Mouse (Mus musculus) stomach, embryonic 14.5 days (tissue): ENCODE results near the gene Mllt1. TPM values are rescaled to one million over a fixed set of nuclear protein-coding genes. Genes with fewer than 3 reads are reported as not detected.

Source experiments
- ATAC-seq: fragments of 200-750 bp; cut with Nextera tagmentation; 2 replicates; pipeline ENCODE4 v1.8.0; 2017; ENCODE audit warnings: low read depth, moderate TSS enrichment; ENCODE audit not compliant: insufficient number of reproducible peaks, insufficient read depth, low FRiP score
- H3K27ac ChIP-seq: fragments of 300-500 bp; sonication (generic); 2 replicates; pipeline ENCODE4 v1.5.1; 2014; ENCODE audit warnings: mild to moderate bottlenecking, low read length, moderate library complexity, mixed read lengths
- H3K27me3 ChIP-seq: fragments of 300-500 bp; sonication (generic); 2 replicates; pipeline ENCODE4 v1.6.1; 2014; ENCODE audit warnings: low read length, control low read depth, mixed read lengths; ENCODE audit not compliant: control insufficient read depth, insufficient read depth
- H3K36me3 ChIP-seq: fragments of 300-500 bp; sonication (generic); 2 replicates; pipeline ENCODE4 v1.6.1; 2014; ENCODE audit warnings: mild to moderate bottlenecking, control low read depth, low read length, moderate library complexity, mixed read lengths; ENCODE audit not compliant: control insufficient read depth, insufficient read depth
- H3K4me1 ChIP-seq: fragments of 300-500 bp; sonication (generic); 2 replicates; pipeline ENCODE4 v1.6.1; 2014; ENCODE audit warnings: low read length, control low read depth, mixed read lengths; ENCODE audit not compliant: control insufficient read depth, insufficient read depth
- H3K4me2 ChIP-seq: fragments of 300-500 bp; sonication (generic); replicated peaks from 2 replicates; pipeline ENCODE4 v1.6.1; 2014; ENCODE audit warnings: low read depth, low read length, control low read depth
- H3K4me3 ChIP-seq: fragments of 300-500 bp; sonication (generic); 2 replicates; pipeline ENCODE4 v1.5.1; 2014; ENCODE audit warnings: low read depth, low read length, control low read depth
- H3K9ac ChIP-seq: fragments of 300-500 bp; sonication (generic); replicated peaks from 2 replicates; pipeline ENCODE4 v1.6.1; 2014; ENCODE audit warnings: low read depth, mild to moderate bottlenecking, control low read depth, low read length, moderate library complexity, mixed read lengths
- H3K9me3 ChIP-seq: fragments of 300-500 bp; sonication (generic); 2 replicates; pipeline ENCODE4 v1.6.1; 2016; ENCODE audit warnings: low read depth, low read length, control low read depth; ENCODE audit not compliant: control insufficient read depth
- WGBS: fragments of 180-500 bp; shearing (Covaris S2); extraction: QIAGEN DNeasy Blood & Tissue Kit; methylation state at CpG from one replicate; pipeline ENCODE4 v1.1.7; 2014; 5-methylcytosine and 5-hydroxymethylcytosine counted together
- polyA plus RNA-seq: library from polyadenylated mRNA; unstranded; fragments of >200 nt; fragmentation: Nextera tagmentation; extraction: Ambion mirVana; gene quantifications from 2 replicates; pipeline ENCODE4 v1.2.1, GENCODE M21; 2014

The Mllt1 gene
- polyA plus RNA-seq, 1 experiment from 2014 or later = 26.8 TPM

- H3K36me3 ChIP-seq = no peaks in the 10 kb centered on the region
- no peak for ATAC-seq
- H3K4me2 ChIP-seq = no peak overlapping the region
- H3K4me3 ChIP-seq = no peak overlapping the region
- 64% methylated on average over 13 of the region's 14 CpGs for WGBS
- no peaks in the 10 kb centered on the region for H3K9me3 ChIP-seq
- H3K4me1 ChIP-seq = no peaks in the 10 kb centered on the region
- H3K27me3 ChIP-seq = no peaks in the 10 kb centered on the region
- H3K27ac ChIP-seq = no peak overlapping the region
- H3K9ac ChIP-seq = no peak overlapping the region
Observed at GRCm38 (mm10) chr17:56973956-56974707, 38.9 kb upstream of the Mllt1 start.

- WGBS = 73% methylated on average over 5 of the region's 5 CpGs
- H3K4me1 ChIP-seq = no peaks in the 10 kb centered on the region
- no peak overlapping the region for H3K4me2 ChIP-seq
Observed at GRCm38 (mm10) chr17:56970081-56970480, 34.9 kb upstream of the Mllt1 start.

GRCm38 (mm10) chr17:56969321-56969720 is 34.1 kb upstream of the Mllt1 start:
- H3K27ac ChIP-seq = no peak overlapping the region
- no peak overlapping the region for H3K9ac ChIP-seq
- H3K4me3 ChIP-seq = no peak overlapping the region
- no peaks in the 10 kb centered on the region for H3K36me3 ChIP-seq
- H3K9me3 ChIP-seq = no peaks in the 10 kb centered on the region
- ATAC-seq = no peak
- WGBS = 58% methylated on average over 3 of the region's 3 CpGs
- H3K4me1 ChIP-seq = no peaks in the 10 kb centered on the region
- H3K4me2 ChIP-seq = no peak overlapping the region
- no peaks in the 10 kb centered on the region for H3K27me3 ChIP-seq

More at GRCm38 (mm10) chr17:56970081-56970480, 34.9 kb upstream of the Mllt1 start:
- Histone ChIP-seq H3K36me3 (no peaks in the 10 kb centered on the region), H3K4me3 (no peak overlapping the region), H3K27ac (no peak overlapping the region), H3K27me3 (no peaks in the 10 kb centered on the region), H3K9me3 (no peaks in the 10 kb centered on the region), H3K9ac (no peak overlapping the region)
- ATAC-seq = no peak

GRCm38 (mm10) chr17:56963646-56964045 is 28.4 kb upstream of the Mllt1 start:
- Histone ChIP-seq H3K36me3 (no peaks in the 10 kb centered on the region), H3K9me3 (no peaks in the 10 kb centered on the region), H3K27ac (no peak overlapping the region), H3K4me1 (no peaks in the 10 kb centered on the region), H3K27me3 (no peaks in the 10 kb centered on the region), H3K9ac (no peak overlapping the region), H3K4me2 (no peak overlapping the region), H3K4me3 (no peak overlapping the region)
- 70% methylated on average over 6 of the region's 6 CpGs for WGBS
- no peak for ATAC-seq

GRCm38 (mm10) chr17:56962642-56963405 is 27.6 kb upstream of the Mllt1 start:
- Histone ChIP-seq H3K9me3 (no peaks in the 10 kb centered on the region), H3K4me1 (no peaks in the 10 kb centered on the region), H3K27ac (no peak overlapping the region), H3K4me3 (no peak overlapping the region), H3K4me2 (no peak overlapping the region), H3K9ac (no peak overlapping the region), H3K27me3 (no peaks in the 10 kb centered on the region), H3K36me3 (no peaks in the 10 kb centered on the region)
- no peak for ATAC-seq
- WGBS = 71% methylated on average over 5 of the region's 5 CpGs

GRCm38 (mm10) chr17:56961880-56962279 is 26.7 kb upstream of the Mllt1 start:
- H3K9me3 ChIP-seq = no peaks in the 10 kb centered on the region
- no peak overlapping the region for H3K4me2 ChIP-seq
- no peak overlapping the region for H3K4me3 ChIP-seq
- no peaks in the 10 kb centered on the region for H3K27me3 ChIP-seq
- 90% methylated on average over 4 of the region's 4 CpGs for WGBS
- no peak overlapping the region for H3K9ac ChIP-seq
- ATAC-seq = no peak
- no peaks in the 10 kb centered on the region for H3K36me3 ChIP-seq
- no peaks in the 10 kb centered on the region for H3K4me1 ChIP-seq
- no peak overlapping the region for H3K27ac ChIP-seq

- Histone ChIP-seq H3K4me1 (no peaks in the 10 kb centered on the region), H3K9ac (no peak overlapping the region), H3K36me3 (no peaks in the 10 kb centered on the region), H3K27ac (no peak overlapping the region), H3K4me3 (no peak overlapping the region), H3K27me3 (no peaks in the 10 kb centered on the region), H3K9me3 (no peaks in the 10 kb centered on the region), H3K4me2 (no peak overlapping the region)
- ATAC-seq = no peak
- WGBS = 68% methylated on average over 4 of the region's 4 CpGs
Observed at GRCm38 (mm10) chr17:56958667-56959066, 23.5 kb upstream of the Mllt1 start.

GRCm38 (mm10) chr17:56957763-56958429 is 22.7 kb upstream of the Mllt1 start:
- Histone ChIP-seq H3K9ac (no peak overlapping the region), H3K27ac (no peak overlapping the region), H3K4me3 (no peak overlapping the region), H3K4me2 (no peak overlapping the region), H3K27me3 (no peaks in the 10 kb centered on the region), H3K36me3 (no peaks in the 10 kb centered on the region), H3K4me1 (no peaks in the 10 kb centered on the region), H3K9me3 (no peaks in the 10 kb centered on the region)
- peak; percentile 69; the same call in 1 of the 2 replicates for ATAC-seq
- 24% methylated on average over 11 of the region's 11 CpGs for WGBS
